Mouse (Mus musculus): Measurements from ENCODE around the gene Bbc3.

DNA sequence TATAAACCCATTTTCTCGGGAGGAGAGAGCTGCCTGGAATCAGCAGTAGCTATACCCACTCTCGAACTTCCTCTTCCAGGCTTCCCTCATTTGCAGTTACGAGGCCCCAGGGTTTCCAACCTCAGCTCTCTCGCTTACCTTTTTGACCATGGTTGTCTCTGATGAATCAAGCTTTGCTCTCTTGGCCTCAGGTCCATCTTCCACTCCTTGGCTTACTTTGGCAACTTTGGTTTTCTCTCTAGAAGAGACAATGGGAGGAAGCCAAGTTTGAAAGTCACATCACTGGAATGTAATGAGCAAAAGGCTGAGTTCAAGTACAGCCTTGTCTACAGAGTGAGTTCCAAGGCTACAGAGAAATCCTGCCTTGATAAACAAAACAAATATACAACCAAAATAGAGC is 58.5 kb downstream of the Bbc3 start:
- TF ChIP-seq EP300 (IDR thresholded peaks at IDR 0.05; ENCODE audit: low read depth) (no peak), CTCF (IDR thresholded peaks at IDR 0.05; ENCODE audit: low read depth) (no peak)

All from heart, postnatal 0 days (tissue).